Mouse (Mus musculus) spleen, postnatal 10 days (tissue): ENCODE data around the gene Fars2.
A peak's percentile ranks its signal among the peaks of the same experiment; 100 is the strongest.

Source experiments
- DNase-seq, 2 experiments: peaks; one replicate each; pipeline ENCODE4 v3.0.0; 2021 to 2022; ENCODE audit warnings: low spot score in 2 of 2

Gene Fars2

DNA sequence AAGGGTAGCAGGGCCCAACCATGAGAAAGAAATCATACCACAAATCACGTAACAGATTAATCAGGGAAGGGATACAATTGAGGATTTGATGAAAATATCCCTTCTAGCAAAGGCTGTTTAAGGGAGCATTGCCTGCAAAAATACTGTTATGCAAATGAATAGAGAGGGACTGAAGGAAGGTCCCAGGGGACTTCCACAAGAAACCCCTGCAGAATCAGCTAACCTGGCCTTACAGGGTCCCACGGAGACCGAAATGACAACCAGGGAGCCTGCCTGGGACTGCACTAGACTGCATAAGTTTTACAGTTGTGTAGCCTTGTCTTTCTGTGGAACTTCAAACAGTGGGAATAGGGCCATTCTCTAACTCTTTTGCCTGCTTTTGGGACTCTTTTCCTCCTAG is 98.8 kb downstream of the Fars2 start:
- no peak for DNase-seq

DNA sequence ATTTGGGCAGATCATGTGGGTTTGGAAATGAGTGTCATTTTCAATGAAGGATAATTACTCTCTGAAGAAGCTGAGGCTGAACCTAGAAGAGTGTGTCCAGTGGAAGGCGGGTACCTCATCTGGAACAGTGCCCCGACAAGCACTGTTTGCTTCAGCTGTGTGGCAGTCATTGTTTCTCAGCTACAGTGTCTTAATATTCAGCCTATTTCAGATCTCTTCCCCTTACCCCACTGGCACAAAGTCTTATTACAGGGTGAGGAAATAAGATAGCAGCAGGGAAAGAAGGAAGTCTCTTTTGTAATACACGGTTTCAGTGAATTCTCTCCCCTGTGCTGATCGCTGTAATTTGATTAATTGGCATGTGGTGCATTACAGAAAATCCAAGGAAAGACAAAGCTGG is 101.1 kb downstream of the Fars2 start:
- no peak for DNase-seq

DNA sequence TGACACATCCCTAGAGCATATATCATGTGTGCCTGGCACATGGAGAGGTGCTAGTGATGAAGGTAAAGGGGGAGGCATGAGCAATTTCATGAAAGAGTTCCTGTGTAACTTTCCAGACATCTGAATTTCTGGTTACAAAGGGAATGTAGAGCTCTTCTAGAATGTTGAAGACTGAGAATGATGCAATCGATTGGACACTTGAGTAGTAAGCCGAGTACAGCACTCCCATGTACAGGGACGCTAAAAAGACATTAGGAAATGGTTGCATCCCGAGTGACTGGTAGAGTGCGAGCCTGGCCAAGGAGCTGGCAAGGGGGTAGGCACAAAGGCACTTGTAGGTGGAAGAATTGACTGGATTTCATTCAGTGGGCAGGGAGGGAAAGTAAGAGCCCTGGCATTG is 102.3 kb downstream of the Fars2 start:
- no peak for DNase-seq

DNA sequence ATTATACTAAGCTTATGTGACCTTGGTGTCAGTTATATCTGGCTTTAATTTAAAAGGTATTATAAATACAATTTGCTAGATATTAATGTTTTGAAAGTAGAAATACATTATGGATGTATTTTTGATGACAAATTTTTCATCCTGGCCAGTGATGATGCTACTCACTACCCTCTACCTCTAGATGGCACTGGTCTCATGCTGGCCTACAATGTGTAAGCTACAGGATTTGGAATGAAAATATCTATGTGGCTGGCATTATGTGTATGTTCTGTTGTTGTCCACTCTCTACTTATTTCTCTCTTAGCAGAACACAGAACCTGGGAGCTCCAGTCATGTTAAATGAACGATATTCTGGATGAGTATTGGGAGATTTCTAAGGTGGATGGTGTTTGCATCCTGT is 104.7 kb downstream of the Fars2 start:
- no peak for DNase-seq

DNA sequence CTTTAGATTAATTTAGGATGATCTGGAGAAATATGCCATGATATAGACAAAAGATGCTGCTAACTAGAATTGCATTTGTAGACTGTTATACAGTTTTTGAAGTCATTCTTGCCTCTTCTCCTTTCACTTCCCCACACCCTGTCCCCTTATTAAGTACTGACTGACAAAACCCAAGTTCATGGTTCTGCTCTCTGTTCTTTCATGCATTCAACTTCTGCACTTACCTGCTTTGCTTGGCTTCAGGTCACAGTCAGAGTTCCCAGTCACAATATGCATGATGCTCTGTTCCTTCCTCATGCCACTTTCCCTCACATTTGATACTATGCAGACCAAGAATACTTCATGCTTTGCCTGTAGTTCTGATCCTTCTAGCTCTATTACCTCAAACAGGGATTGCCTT is 105.5 kb downstream of the Fars2 start:
- DNase-seq: no peak

DNA sequence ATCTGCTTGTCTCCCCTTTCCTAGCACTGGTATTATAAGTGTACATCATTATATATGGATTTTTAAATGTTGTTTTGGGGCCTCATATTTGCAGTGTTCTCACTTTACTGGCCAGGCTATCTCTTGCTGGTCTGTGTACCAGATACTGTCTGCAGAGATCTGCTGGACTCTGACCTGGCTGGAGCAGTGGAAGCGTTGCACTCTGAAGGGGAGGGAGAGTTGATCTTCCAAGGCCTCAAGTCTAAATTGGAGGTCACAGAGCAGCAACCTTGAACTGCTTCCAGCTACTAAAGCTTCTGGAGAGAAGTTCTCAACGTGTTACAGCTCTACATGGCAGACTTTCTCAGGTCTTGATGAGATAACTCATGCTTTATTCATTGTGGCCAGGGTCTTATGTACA is 107.2 kb downstream of the Fars2 start:
- no peak for DNase-seq

DNA sequence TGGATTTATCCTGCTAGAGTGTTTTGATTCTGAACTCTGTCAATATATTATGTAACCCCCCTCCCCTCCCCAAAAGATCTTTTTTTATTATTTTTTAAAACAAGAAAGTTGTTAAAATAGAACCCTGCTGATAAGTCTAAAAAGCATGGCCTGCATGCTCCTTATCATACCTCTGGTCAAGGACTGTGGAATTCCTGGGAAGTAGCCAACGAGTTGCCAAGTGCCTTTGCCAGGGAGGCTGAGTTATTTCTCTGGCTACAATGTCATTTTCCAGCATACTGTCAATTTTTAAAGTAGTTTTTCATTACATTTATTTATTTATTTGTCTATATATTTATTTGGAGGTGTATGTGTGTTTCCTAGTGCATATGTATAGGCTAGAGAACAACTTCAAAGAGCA is 125.0 kb downstream of the Fars2 start:
- DNase-seq: no peak

DNA sequence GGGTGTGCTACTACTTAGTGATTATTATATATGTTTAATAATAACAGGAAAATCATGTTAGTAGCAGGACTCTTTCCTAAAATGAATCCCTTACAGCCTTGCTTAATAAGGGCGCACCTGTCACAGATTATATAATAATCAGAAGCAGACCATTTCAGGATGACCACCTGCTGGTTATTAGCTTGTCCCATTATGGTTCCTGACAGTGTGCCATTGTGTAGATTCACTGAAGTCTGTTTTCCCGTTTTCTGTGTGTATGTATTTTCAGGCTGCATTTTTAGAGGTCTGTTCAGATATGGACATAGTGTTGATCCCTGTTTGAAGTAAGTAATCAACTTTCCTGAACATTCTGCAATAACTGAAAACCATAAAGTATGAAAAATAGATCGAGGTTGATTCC is 136.7 kb downstream of the Fars2 start:
- DNase-seq: no peak

DNA sequence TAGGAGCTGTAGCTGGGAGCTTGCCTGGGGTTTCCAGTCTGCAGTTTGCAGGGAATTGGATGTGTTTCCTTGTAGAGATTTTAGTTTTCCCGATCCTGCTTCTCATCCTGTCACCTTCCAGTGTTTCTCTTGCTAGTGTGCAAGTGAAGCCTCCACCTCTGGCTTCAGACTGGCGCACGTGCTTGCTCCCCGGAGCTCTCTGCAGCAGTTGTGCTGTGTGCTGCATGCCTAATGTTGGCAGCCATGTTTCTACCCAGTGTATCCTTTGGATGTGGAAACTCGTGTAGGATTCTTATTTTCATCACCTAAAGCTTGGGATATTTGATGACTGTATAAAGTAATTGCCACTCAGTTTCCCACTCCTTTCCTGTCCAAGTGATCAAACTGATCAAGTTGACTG is 140.0 kb downstream of the Fars2 start:
- DNase-seq: no peak

DNA sequence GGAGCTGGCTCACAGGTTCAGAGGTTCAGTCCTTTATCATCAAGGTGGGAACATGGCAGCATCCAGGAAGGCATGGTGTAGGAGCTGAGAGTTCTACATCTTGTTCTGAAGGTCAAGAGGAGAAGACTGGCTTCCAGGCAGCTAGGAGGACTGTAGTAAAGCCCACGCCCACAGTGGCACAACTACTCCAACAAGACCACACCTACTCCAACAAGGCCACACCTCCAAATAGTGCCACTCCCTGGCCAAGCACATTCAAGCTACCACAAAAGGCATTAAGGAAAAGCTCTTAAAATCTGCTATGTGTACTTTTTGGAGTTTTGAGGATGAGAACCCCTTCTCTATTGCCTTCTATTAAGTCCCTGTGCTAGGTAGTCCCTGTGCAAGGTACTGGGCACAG is 142.5 kb downstream of the Fars2 start:
- DNase-seq: no peak

DNA sequence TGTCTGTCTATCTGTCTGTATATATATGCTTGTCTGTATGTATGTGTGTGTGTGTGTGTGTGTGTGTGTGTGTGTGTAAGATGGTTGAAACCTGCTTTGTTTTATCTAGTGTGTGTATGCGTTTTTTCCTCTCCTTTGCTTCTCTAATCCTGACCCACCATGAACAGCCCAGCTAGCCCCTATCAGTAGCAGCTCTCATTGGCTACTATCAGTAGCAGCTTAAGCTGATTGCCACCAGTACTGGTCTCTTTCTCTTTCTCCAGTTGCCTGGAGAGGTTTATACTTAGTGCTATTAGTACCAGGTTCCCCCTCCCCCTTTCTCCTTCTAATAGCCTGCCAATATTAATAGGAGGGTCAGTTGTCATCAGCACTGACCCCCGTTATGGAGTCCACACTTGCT is 144.1 kb downstream of the Fars2 start:
- no peak for DNase-seq

DNA sequence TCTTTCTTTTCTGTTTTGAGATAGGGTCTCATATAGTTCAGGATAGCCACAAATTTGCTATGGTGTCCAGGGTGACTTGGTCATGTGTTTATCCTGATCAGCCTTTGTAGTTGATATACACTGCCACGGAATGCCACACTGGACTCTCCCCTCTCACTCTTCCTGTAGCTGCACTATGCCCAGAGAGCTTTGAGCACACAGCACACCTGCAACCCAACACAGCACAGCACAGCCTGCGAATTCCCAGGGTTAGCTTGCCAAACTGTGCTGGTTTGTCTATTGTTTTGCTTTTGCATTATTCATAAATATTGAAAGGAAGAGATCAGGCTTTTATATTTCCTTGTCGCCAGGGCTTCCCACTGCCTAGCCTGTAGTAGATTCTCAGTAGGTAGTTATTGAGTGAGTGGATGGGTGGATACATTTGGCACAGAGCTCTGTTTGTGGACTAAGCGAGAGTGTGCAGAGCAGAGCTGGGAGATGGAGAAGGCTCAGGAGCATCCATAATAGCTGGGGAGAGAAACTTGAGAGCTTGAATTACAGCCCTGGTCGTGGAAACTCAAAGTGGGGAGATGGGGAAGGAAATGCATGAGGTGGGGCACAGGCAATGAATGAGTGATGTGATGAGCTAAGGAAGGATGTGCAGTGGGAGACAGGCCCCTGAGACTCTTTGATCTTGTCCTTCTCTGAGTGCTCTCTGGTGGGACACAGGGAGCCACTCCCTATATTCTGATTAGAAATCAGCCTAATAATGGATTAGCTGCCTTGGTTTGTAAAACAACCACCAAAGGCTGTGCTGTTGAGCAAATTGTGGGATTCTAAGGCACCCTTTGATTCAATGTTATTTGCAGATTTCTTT is 146.3 kb downstream of the Fars2 start:
- no peak for DNase-seq

DNA sequence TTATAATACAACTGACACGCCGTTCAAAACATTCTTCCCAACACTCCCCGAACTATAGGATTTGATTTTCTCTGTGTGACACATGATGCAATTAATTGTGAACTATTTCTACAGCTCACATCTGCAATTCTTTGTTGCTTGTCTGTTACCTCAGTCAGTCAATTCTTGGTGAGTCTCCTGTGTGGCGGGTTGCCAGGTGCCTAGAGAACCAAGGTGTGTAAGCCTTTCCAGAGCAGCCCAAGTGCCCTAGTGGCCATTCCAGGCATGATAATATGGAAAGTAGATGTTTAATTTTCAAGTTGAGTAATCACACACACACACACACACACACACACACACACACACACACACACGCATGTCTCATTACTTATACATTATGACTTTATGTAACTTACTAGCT is 147.2 kb downstream of the Fars2 start:
- DNase-seq: no peak

DNA sequence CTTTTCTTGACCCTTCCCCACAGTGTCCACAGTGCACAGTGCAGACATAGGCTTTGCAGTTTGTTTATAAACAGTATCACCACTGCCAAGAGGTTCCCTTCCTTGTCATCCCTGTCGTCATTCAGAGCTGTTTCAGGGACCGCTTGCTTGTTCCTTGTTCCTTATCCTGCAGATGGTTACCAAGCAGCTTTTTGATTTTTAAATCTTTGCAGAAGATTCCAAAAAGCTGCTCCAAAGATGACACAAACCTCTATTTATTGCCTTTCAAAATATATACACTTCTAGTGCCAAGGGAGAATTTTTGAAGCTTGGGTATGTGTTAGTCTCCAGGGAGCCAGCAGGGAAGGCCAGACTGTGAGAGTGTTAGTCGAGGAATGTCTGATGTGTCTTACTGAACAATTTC is 148.1 kb downstream of the Fars2 start:
- no peak for DNase-seq

DNA sequence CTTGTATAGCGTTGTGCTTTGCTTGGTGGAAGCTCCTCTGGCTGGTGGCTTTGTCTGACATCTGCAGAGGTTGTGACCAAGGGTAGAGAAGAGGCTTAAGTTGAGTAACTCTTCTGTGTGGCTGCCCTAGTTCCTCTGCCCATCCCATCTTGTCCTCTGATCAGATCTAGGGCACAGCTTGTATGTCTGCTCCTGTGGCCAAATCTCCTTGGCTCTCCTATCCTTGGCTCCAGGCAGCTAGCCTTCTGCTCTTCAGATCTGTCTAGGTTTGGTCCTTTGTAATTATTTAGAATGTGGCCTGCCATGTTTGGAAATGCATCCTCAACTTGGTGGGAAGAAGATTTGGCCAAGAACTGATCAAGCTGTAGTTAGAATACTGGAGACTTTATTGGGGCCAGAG is 150.2 kb downstream of the Fars2 start:
- DNase-seq: no peak

DNA sequence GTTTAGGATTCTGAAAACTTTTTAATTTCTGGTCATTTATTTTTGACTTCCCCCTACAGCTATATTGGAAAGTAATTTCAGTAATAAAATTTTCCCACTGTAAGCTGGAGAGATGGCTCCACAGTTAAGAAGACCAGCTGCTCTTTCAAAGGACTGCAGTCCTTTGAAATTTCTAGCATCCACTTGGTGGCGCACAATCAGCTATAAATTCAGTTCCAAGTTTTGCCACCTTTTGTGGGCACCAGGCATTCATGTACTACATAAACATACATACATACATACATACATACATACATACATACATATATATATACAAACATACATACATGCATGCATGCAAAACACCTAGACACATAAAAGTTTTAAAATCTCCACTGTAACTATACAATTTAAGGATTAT is 153.7 kb downstream of the Fars2 start:
- no peak for DNase-seq

DNA sequence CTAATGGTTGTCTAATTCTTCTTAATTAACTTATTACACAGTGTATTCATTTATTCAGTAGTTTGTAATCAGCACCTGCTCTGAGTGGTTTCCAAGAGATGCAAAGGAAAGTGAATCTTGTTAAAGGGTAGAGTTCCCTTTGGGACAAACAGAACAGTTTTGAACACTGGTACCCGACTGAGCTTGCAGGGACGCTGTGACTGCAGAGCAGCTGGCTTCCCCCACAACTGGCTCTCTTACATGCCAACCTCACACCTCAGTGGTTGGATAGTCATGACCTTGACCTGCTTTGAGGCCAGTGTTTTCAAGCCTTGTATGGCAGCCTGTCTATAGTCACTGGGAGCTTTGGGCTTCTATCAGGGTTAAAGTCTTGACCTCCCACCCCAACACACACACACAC is 156.3 kb downstream of the Fars2 start:
- DNase-seq: no peak

DNA sequence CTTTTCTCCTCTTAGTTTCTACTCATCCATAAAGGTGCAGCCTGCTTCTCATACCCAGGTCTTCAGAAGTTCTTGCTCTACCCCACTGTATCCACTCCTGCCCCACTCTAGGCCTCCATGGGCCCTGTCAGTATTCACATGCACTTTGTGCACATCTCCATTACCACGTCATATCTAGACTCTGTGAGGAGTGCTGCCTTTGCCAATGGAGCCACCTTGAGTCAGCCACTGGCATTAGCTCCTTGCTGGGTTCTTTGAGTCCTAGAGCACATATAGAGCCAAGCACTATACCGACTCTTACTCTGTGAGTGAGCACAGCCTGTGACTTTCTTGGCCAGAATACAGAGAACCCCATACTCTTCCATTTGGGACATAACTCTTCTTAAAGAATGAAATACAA is 159.0 kb downstream of the Fars2 start:
- DNase-seq: no peak

DNA sequence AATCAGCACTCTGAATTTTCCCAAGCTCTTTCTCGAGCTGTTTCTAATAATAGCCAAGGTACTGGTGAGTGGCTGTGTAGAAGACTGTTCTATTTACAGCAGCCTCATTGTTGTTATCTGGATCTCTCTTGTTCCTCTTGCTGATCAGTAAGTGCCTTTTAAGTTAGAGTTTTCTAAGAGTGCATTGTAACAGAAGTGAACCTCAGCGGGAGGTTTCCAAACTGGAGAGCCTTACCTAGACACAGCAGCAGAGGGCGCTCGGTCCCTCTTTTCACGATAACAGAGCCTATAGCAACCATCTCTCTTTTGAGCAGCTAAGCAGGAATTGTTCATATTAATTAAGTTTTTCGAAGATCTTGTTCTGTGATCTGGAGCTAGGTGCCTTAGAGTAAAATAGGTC is 164.8 kb downstream of the Fars2 start:
- peak; percentile 33 to 80 for DNase-seq

DNA sequence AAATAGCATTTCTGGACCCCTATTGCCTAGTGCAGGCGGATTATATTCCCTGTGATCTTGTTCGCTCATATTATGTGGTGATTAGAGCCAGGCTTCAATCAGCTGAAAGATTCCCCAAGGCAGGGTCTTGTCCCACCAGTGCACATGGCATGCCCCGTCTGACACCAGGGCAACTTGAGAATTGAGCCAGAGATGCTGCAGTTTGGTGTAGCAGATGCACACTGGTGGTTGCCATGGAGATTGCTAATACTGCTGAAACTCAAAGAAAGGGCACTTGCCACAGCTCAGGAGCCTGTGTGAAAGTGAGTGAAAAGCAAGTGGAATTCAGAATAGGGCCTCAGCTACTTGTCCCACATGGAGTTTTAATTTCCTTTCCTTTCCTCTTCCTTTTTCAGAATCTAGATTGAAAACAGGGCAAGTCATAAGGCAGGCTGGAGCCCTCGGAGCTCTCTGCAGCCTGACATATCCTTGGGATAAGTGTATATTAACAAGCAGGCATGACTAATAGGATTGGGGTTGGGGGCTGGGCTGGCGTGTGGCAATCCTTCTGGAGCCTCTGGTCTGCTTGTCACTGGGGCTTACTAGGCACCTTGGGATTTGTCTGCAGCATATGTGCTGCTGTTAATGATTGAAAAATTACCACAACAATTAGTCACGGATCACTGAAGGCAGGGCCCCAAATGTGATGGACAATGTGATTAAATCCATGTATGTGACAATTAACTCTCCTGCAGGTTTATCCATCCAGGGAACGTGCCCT is 165.8 kb downstream of the Fars2 start:
- no peak for DNase-seq

DNA sequence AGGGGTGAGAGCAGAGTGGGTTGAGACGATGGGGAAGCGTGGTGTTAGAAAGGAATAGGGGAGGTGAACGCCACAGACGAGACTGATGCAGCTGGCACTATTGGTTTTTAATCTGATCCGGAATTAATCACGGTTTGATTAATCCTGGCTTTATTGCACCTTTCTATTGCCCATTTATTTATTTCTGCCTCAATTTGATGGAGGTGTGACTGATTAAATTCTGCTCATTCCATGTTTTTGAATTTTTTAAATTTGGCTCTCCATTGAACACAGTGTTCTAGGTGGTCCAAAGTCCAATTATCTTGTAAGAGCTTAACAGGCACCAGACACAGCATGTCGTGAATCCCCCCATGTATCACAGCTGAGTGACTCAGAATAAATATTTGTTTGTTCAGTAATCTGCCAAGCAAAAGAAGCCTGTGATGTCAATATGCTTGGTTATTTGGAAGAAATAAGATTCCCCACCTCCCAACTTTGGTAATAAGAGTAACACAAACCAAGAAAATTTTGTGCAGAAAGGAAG is 166.4 kb downstream of the Fars2 start:
- DNase-seq: no peak

DNA sequence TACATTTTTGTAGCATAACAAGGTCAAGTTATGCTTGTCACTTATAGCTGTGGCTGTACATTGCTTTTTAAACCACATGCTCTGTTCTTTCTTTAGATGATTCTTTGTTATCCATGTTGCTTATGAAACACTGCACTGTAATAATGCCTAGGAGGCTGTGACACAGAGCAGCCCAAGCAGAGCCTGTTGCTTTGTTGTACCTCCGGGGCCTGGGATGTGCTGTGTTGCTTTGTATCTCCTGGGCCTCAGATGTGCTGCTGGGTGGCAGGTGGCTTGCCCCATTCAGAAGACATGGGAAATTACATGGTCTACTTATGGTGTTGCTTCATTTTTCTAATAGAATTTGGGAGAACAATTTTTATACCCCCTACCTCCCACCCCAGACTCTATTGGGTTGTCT is 166.9 kb downstream of the Fars2 start:
- DNase-seq: no peak

DNA sequence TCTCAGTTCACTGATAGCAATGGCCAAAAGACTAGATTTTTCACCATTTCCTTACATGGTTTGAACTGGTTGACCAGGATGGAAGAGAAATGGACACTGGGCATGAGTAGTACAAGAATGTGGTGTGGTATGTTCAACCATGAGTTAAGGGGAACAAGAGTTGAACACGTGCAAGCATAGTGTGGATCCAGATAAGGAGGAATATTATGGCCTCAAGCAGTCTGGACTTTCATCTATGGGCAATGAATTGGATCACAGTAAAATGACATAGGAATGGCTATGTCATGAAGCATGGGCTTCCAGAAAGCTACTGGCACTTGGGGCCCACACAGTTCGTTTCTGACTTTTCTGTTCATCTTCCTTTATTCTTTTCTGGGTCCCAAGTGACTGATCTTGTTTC is 168.0 kb downstream of the Fars2 start:
- no peak for DNase-seq
